Mouse (Mus musculus): Measurements from ENCODE around the gene Ssr4. TPM values are rescaled to one million over a fixed set of nuclear protein-coding genes. Genes with fewer than 3 reads are reported as not detected.
"Not testable (repeated sequence)": the region's sequence is repeated elsewhere in the genome, so short reads cannot be mapped to it uniquely, and the experiment has no call there.

The Ssr4 gene
- polyA plus RNA-seq (2016; fragmentation: Nextera tagmentation; extraction: Ambion mirVana): 125 and 138 TPM in 2 replicates

DNA sequence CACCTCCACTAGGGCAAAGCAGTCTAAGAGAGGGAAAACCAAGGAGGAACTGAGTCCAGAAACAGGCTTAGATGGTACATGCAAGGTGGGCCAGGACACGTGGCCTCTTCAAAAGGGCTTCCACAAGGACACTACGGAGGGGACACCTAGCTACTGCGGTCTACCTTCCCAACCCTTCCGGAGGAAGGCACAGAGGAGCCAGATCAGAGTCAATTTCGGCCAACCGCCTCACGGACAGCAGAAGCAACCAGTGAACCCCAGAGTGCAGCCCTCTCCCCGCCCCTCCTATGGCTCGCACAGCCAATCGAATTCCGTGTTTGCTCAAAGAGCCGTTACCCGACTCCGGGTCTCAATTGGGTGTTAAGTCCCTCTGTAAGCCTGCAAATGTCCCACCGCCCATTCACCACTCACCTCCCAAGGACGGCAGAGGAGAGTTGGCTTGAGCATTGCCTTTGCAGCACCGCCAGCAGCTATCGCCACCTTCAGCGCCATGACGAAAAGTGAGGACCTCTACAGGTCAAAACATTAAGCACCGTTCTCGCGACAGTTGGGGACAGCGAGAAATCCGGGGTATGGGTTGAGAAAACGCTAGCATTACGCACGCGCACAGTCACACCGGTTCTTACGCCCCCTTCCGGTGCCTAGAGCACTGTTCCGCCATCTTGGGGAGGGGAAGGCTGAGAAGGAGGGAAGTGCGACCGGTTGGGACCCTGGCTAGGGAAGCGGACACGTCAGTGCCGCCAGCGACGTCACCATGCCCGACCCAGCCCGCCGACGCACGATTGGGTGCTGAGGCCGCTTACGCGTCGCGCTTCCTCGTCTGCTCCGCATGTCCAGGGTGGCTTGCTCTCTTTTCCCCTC, at the start of gene Ssr4, which contains the start of gene Idh3g:
Ssr4 (plus strand) TSS at position 665 of the 861 bp plus-strand sequence.
Idh3g (minus strand) TSS at position 534 of the 861 bp plus-strand sequence.
- peak; percentile 97 for ATAC-seq (ENCODE audit: low FRiP score)
- H3K4me1 ChIP-seq: peaks cover 14% of the 10 kb centered on the region
- H3K27me3 ChIP-seq: no peaks in the 10 kb centered on the region
- peak within 1 kb of the TSS; percentile 79 for H3K9ac ChIP-seq
- peak within 1 kb of the TSS; percentile 50 for H3K4me3 ChIP-seq
- peak within 1 kb of the TSS; percentile 91 for H3K27ac ChIP-seq
- peak within 1 kb of the TSS; percentile 61 for H3K4me2 ChIP-seq (replicated peaks)
- H3K9me3 ChIP-seq (replicated peaks): no peaks in the 10 kb centered on the region
- whole genome bisulfite sequencing: 15% methylated on average over 50 of the region's 52 CpGs
- no peaks in the 10 kb centered on the region; the same call in 1 of the 2 replicates for H3K36me3 ChIP-seq

DNA sequence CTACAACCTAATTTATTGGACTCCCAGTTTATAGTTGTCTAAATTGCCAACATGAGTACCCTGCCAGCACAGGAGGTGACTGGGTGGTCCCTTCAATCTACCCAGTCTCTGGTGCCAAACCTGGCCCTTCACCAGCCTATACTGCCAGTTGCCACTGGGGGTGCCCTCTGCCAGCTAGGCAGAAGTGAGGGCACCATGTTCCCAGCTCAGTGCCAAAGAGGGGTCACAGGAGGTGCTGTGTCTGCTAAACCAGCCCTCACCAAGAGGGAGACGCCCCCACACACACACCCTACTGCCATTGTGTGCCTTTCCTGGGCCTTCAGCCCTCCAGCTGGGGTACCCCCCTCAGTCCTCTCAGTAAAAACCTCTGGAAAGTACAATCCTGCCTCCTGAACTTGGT, 48.7 kb upstream of the Ssr4 start:
- WGBS: 33% methylated on average over 1 of the region's 1 CpGs
- no peak for ATAC-seq (ENCODE audit: low FRiP score)
- no peak overlapping the region for H3K4me3 ChIP-seq

DNA sequence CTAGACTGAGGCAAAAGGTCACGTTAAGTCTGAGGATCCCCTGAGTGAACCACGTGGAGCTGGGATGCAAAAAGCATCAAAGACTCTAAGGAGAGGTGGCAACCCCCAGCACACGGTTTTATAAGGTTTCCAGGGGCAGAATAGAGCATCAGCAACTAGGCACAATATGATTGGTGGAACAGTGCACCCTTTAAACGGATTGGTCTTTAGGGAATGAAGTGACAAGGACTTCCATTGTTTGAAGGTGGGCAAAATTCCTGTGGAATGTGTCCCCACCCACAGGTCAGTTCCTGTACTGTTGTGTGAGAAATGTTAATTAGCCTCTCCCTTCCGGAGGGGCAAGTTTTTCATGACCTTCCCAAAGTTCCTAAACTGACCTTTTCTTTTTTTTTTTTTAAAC, 47.7 kb upstream of the Ssr4 start:
- WGBS: 73% methylated on average over 5 of the region's 5 CpGs
- Histone ChIP-seq H3K27me3 (no peaks in the 10 kb centered on the region), H3K9me3 (replicated peaks) (no peaks in the 10 kb centered on the region), H3K4me1 (no peaks in the 10 kb centered on the region), H3K36me3 (no peaks in the 10 kb centered on the region), H3K4me2 (replicated peaks) (no peak overlapping the region), H3K27ac (no peak overlapping the region), H3K9ac (no peak overlapping the region), H3K4me3 (no peak overlapping the region)
- ATAC-seq (ENCODE audit: low FRiP score): no peak

More for the DNA sequence above, 48.7 kb upstream of the Ssr4 start:
- Histone ChIP-seq H3K4me2 (replicated peaks) (no peak overlapping the region), H3K9ac (no peak overlapping the region), H3K27me3 (no peaks in the 10 kb centered on the region), H3K4me1 (no peaks in the 10 kb centered on the region), H3K36me3 (no peaks in the 10 kb centered on the region), H3K27ac (no peak overlapping the region), H3K9me3 (replicated peaks) (no peaks in the 10 kb centered on the region)

DNA sequence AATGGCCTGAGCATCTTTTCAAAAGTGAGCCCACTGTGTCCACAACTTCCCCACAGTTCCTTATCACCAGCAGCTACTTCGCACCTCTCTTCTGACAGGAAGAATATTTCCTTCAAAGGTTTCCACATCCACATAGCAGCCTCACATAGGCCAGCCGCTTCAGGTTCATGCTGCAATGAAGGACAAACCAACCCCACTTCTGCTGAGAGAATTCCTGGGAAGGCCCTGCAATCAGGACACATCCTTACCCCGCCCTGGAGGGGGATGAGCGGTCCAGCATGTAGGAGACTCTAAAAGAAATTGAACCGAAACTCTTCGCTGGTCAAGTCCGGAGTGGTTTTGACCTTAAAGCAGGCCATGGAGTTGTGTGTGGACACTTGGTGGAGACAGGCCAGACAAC, 47.0 kb upstream of the Ssr4 start:
- H3K4me2 ChIP-seq (replicated peaks); H3K9me3 ChIP-seq (replicated peaks); H3K9ac ChIP-seq; H3K36me3 ChIP-seq; H3K27me3 ChIP-seq; H3K27ac ChIP-seq; ATAC-seq (ENCODE audit: low FRiP score); H3K4me3 ChIP-seq; H3K4me1 ChIP-seq: not testable (repeated sequence)
- 90% methylated on average over 7 of the region's 7 CpGs for WGBS

DNA sequence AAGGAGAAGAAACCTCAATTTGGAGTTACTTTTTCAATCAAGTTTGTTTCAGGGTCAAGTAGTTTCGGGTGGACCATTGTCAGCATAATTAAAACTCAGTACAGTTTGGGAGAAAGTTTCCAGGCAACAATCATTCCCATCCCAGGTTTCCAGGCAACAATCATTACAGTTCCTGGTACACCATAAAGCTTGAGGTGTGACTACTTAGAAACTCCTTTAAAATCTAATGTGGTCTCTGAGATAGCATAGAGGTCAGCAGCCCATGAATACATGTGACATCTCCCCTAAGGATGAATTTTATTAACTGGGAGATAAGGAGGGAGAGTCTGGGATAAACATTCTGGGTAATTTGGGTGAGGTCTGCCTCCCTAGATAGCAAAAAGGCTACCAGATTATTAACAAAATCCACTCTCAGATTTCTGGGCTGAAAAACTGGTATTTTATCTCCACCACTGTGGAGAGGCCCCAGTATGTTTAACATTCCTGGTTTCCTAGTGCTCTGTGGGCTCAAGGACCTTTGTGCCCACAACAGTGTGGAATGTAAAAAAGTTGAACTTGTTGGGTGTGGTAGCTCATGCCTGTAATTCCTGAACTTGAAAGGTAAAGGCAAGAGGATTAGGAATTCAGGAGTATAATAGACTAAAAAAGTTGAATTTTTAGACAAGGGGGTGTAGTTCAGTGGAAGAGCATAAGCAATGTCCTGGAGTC, 41.9 kb upstream of the Ssr4 start:
- WGBS: 90% methylated on average over 1 of the region's 1 CpGs
- Histone ChIP-seq H3K4me2 (replicated peaks) (no peak overlapping the region), H3K27me3 (no peaks in the 10 kb centered on the region), H3K36me3 (no peaks in the 10 kb centered on the region), H3K9ac (no peak overlapping the region), H3K9me3 (replicated peaks) (no peaks in the 10 kb centered on the region), H3K4me1 (no peaks in the 10 kb centered on the region), H3K4me3 (no peak overlapping the region), H3K27ac (no peak overlapping the region)
- ATAC-seq (ENCODE audit: low FRiP score): no peak

DNA sequence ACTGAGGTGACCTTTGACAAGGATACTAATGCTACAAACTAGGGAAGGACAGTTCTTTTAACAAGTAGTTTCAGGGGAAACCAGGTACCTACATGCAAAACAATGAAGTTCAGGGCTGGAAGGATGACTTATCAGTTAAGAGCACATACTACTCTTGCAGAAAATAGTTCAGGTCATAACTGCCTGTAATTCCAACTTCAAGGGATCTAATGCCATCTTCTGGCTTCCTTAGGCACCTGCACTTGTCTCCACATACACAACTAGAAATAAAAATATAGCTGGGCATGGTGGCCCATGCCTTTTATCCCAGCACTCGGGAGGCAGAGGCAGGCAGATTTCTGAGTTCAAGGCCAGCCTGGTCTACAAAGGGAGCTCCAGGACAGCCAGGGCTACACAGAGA, 37.9 kb upstream of the Ssr4 start:
- no peaks in the 10 kb centered on the region for H3K27me3 ChIP-seq
- H3K27ac ChIP-seq: no peak overlapping the region
- no peak overlapping the region for H3K9ac ChIP-seq
- no peaks in the 10 kb centered on the region for H3K4me1 ChIP-seq
- WGBS: 79% methylated on average over 1 of the region's 1 CpGs
- H3K9me3 ChIP-seq (replicated peaks): no peaks in the 10 kb centered on the region
- no peak overlapping the region for H3K4me3 ChIP-seq
- no peak overlapping the region for H3K4me2 ChIP-seq (replicated peaks)
- no peaks in the 10 kb centered on the region for H3K36me3 ChIP-seq
- no peak for ATAC-seq (ENCODE audit: low FRiP score)

DNA sequence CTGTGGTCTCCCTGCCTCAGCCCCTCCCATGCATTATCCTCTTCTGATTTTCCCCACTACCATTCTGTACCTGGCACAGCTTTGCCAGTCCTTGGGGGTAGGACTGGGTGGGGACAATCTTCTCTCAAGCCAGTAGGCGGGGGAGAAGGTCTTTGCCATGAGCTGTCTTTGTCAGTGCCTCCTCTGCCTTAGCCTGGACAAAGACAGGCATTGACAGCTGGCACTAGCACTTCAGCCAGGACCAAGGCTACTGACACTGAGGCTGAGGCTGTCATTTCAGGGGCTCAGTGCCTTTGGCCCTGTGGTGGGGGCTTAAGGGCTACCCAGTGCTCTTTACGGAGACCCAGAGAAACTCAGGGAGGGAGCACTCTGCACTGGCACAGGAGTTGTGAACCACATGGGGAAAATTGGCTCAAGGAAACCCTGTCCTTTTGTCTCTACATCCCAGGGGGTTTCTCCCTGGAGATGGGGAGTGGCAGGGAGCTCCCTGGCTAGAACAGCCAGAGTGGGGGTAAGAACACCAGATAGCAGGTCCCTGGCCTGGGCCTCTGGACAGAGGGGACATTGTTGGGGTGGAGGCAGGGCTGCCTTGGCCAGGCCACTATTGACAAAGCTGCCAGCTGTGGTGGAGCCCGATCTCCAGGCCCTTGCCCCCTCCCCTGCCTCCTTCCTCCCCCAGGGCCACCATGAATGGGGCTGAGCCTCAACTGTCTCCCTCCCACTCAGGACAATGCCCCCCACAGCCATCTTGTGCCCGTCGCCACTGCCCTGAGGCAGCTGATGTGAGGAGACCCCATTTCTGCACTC, 30.3 kb upstream of the Ssr4 start, which contains the start of gene Plxnb3:
Plxnb3 (plus strand) TSS at position 757 of the 807 bp plus-strand sequence.
- H3K4me2 ChIP-seq (replicated peaks): no peak within 1 kb of the TSS
- H3K9me3 ChIP-seq (replicated peaks): no peaks in the 10 kb centered on the region
- no peak within 1 kb of the TSS for H3K9ac ChIP-seq
- no peak for ATAC-seq (ENCODE audit: low FRiP score)
- H3K27ac ChIP-seq: no peak within 1 kb of the TSS
- H3K4me3 ChIP-seq: no peak within 1 kb of the TSS
- WGBS: 65% methylated on average over 5 of the region's 5 CpGs
- no peaks in the 10 kb centered on the region for H3K36me3 ChIP-seq
- no peaks in the 10 kb centered on the region for H3K4me1 ChIP-seq
- H3K27me3 ChIP-seq: no peaks in the 10 kb centered on the region

DNA sequence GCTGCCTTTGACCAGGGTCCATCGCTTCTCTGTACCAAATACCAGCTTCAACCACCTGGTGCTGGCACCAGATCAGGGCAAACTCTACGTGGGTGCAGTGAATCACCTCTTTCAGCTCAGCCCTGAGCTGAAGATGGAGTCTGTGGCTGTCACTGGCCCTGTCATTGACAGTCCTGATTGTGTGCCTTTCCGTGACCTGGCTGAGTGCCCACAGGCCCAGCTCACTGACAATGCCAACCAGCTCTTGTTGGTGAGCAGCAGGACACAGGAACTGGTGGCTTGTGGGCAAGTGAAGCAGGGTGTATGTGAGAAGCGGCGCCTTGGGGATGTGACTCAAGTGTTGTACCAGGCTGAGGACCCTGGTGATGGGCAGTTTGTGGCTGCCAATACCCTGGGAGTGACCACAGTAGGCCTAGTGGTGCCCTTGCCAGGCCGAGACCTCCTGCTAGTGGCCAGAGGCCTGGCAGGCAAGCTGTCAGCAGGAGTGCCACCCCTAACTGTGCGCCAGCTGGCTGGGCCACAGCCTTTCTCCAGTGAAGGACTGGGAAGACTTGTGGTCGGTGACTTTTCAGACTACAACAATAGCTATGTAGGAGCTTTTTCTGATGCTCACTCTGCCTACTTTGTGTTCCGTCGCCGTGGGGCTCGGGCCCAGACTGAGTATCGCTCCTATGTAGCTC, 28.1 kb upstream of the Ssr4 start:
- Histone ChIP-seq H3K4me1 (no peaks in the 10 kb centered on the region), H3K27ac (no peak overlapping the region), H3K4me2 (replicated peaks) (no peak overlapping the region), H3K36me3 (no peaks in the 10 kb centered on the region), H3K9me3 (replicated peaks) (no peaks in the 10 kb centered on the region), H3K27me3 (no peaks in the 10 kb centered on the region), H3K4me3 (no peak overlapping the region), H3K9ac (no peak overlapping the region)
- ATAC-seq (ENCODE audit: low FRiP score): no peak
- 83% methylated on average over 13 of the region's 13 CpGs for whole genome bisulfite sequencing

DNA sequence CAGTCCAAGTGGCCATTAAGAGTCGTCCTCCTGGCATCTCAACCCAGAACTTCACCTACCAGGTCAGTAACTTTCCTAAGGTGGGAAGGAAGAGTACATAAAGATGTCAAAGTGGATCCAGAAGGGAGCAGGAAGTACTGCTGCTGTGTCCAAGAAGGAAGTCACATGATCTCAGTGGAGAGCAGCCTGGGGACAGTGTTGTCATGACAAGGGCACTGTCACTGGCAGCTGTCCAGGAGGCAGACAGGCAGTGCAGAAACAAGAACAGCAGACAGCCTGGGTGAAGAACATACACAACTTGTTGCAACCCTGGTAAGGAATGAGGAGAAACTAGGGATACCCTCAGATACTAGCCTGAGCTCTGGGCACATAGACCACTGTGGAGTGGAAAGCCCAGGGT, 21.5 kb upstream of the Ssr4 start:
- WGBS: 75% methylated on average over 1 of the region's 1 CpGs
- no peaks in the 10 kb centered on the region for H3K4me1 ChIP-seq
- ATAC-seq (ENCODE audit: low FRiP score): no peak
- H3K9me3 ChIP-seq (replicated peaks): no peaks in the 10 kb centered on the region
- H3K27ac ChIP-seq: no peak overlapping the region
- no peak overlapping the region for H3K4me2 ChIP-seq (replicated peaks)
- no peaks in the 10 kb centered on the region for H3K36me3 ChIP-seq
- H3K9ac ChIP-seq: no peak overlapping the region
- H3K4me3 ChIP-seq: no peak overlapping the region
- H3K27me3 ChIP-seq: no peaks in the 10 kb centered on the region

DNA sequence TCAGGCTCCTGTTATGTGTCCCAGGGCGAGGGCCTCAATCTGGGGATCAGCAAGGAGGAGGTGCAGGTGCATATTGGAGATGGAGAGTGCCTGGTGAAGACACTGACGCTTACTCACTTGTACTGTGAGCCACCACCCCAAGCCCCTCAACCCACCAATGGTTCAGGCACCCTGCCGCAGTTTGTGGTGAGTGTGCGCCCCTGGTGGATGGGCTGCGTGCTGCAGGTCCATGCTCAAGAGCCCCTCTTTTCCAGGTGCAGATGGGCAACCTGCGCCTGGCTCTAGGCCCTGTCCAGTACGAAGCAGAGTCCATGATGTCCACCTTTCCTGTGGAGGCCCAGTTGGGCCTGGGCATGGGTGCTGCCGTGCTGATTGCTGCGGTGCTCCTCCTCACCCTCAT, 19.6 kb upstream of the Ssr4 start:
- no peak for ATAC-seq (ENCODE audit: low FRiP score)
- Histone ChIP-seq H3K4me3 (no peak overlapping the region), H3K4me1 (no peaks in the 10 kb centered on the region), H3K36me3 (no peaks in the 10 kb centered on the region), H3K4me2 (replicated peaks) (no peak overlapping the region), H3K9me3 (replicated peaks) (no peaks in the 10 kb centered on the region), H3K27me3 (no peaks in the 10 kb centered on the region), H3K27ac (no peak overlapping the region), H3K9ac (no peak overlapping the region)
- 76% methylated on average over 9 of the region's 9 CpGs for WGBS

DNA sequence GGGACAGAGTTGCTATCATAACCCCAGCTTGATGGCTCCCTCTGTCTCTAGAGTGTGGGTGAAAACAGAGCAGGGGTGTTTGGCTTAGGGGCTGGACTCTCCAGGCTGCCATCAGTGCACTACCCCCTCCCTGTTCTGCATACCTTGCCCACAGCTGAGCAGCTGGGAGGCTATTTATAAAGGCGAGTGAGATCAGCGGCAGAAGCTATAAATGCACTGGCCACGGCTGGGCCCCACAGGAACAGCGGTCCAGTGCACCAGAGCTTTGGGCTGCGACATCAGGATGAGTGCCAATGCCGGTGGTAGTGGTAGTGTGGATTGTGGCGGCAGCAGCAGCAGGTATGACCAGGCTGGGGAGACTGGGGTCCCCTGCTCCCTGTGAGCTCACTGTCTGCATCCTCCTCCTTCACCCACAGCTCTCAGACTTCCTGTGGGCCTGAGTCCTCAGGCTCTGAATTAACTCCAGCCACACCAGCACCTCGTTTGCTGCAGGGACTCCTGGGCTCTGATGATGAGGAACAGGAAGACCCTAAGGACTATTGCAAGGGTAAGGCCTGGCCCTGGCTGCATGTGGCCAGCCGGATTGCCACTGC, 12.6 kb upstream of the Ssr4 start, which contains the start of gene Srpk3:
Srpk3 (plus strand) TSS at position 238 of the 593 bp plus-strand sequence.
- H3K27ac ChIP-seq: no peak within 1 kb of the TSS
- no peaks in the 10 kb centered on the region for H3K27me3 ChIP-seq
- H3K36me3 ChIP-seq: peaks cover 15% of the 10 kb centered on the region
- 59% methylated on average over 9 of the region's 9 CpGs for WGBS
- no peak within 1 kb of the TSS for H3K4me3 ChIP-seq
- H3K4me2 ChIP-seq (replicated peaks): no peak within 1 kb of the TSS
- peak; percentile 48; the same call in 1 of the 2 replicates for ATAC-seq (ENCODE audit: low FRiP score)
- no peak within 1 kb of the TSS for H3K9ac ChIP-seq
- peaks cover 4% of the 10 kb centered on the region; the same call in 1 of the 2 replicates for H3K4me1 ChIP-seq
- no peaks in the 10 kb centered on the region for H3K9me3 ChIP-seq (replicated peaks)

Data from hindbrain, embryonic 12.5 days (tissue).